Mouse (Mus musculus): ENCODE measurements around the gene Amd2.

Gene Amd2

DNA sequence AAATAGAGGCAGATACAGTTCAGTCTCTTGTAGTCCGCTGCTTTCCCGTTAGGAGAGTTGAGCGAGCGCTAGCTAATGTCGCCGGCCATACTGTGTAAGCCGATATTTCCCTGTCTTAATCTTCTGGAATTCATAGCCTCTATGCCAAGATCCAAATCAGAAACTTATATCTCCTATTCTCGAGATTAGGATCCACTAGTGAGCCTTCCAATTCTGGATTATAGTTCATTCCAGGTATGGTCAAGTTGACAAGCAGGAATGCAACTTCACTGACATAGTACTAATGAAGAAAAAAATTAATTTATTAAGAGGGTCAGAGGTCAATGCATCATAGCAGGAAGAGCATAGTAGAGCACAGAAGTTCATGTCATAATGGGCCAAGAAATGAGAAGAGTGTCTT is at the start of gene Amd2:
Amd2 (minus strand) TSS at position 101 of the 400 bp plus-strand sequence.
- no peak for DNase-seq

DNA sequence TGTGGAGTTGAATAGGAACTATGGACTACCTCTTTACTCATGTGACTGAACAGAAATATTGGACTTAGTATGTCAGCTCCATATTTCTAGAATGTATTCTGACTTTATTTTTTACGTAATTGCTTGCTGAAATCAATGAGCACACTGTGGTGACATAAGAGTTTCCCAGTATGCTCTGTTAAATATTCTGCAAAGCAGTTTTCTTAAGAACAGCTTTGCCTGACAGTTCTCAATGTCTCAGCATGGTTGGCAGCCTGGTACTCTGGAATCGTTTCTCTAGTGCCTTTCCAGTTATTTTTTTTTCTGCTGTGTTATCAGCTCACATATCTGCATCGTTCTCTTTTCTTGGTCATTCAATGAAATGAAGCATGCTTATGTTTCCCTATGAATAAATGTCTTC is 49.6 kb upstream of the Amd2 start:
- DNase-seq: no peak

DNA sequence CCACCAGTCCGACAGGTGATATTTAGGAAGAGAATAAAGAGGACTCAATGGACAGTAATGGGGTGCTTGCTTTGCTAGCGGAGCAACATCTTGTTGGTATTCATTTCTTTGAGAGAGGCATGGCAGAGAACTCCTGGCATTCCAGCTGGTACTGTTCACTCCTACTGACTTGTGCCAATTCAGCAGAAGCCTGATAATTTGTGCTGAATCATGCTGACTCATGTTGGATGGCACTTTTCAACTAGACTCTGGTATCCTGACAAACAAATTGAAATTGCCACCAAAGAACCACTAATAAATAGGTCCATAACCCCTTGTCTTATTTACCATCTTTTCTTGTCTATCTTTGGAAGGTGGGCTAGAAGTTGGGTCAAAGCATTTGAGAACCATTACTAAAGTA is 25.9 kb upstream of the Amd2 start:
- DNase-seq: no peak

DNA sequence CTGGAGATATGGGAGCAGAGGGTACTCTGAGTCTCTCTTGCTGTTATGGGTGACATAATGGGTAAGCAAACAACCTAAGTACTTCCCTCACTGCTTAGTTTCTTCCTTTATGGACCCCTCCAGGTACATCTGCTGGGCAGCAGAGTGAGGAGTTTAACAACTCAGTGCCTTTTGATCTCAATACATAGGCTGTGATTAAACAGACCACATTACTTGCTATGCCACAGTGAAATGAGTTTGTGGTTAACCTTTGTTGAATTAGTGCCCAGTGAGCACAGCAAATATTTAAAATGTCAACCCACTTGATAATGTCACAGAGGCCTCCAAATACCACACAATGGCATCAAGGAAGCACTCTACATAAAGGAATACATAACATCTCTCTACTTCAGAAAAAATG is 2.6 kb upstream of the Amd2 start:
- DNase-seq: no peak

All from retina, postnatal 1 day (tissue).